Mouse (Mus musculus): Measurements from ENCODE around the gene Dbn1.
"Not testable (repeated sequence)": the region's sequence is repeated elsewhere in the genome, so short reads cannot be mapped to it uniquely, and the experiment has no call there.

The Dbn1 gene

DNA sequence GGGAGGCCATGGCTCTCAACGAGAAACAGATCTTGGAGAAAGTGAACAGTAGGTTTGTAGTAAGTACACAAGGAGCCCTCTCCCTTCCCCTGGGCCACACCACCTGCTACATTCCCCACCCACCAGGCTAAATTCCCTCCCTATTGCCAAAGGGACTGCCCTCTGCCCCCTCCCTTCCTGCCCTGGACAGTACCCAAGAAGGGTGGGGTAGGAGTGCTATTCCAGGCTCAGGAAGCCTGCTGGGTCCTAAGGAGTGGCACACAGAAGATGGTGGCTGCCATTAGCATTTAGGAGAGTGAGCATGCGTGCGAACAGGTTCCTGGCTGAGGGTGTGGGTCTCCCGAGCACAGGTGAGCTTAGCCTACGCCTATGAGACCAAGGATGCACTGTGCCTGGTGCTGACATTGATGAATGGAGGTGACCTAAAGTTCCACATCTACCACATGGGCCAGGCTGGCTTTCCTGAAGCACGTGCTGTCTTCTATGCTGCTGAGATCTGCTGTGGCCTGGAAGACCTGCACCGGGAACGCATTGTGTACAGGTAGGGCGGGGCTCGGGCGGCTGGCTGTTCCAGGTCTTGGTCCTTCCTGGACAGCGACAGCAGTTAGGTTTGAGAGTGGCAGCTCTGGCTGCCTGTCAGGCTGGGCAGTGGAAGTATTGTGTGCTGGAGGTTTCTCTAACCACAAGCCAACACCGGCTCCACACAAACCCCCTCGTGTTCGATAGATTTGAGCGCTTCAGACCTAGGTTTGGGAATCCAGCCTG lies 35.9 kb downstream of the Dbn1 start:
- intact Hi-C loops (cut with DNase I) = no loop called here

DNA sequence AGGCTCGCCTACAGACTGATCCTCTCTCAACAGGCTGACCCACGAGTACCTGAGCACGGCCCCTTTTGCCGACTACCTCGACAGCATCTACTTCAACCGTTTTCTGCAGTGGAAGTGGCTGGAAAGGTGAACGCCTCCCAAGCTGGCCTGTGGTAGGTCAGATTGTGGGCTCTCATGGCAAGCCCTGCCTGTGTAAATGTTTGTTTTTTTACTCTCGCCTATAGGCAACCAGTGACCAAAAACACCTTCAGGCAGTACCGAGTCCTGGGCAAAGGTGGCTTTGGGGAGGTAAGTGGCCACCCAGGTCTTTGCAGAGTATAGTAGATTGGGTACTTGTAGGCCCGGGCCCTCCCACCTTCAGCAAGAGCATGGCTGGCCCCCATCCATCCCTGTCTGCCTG lies 36.6 kb downstream of the Dbn1 start:
- intact Hi-C loops (cut with DNase I) = no loop called here

DNA sequence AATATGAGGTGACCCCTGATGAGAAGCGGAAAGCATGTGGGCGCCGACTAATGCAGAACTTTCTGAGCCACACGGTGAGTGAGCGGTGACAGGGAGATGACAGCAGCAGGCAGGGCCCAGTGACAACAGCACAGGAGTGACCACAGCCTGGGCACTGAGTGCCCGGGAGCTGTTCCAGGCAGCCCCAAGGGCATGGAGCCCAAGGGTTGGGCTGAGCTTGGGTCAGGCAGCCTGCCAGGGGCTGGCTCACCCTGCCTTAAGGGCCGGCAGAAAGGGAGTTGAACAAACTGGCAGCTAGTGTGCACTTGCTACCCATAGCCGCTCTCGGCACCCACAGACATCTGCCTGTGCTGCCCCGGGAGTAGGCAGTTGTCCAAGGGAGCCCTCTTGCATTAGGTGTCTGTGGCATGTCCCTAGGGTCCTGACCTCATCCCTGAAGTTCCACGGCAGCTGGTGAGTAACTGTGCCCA lies 37.4 kb downstream of the Dbn1 start:
- intact Hi-C loops (cut with DNase I) = no loop called here

DNA sequence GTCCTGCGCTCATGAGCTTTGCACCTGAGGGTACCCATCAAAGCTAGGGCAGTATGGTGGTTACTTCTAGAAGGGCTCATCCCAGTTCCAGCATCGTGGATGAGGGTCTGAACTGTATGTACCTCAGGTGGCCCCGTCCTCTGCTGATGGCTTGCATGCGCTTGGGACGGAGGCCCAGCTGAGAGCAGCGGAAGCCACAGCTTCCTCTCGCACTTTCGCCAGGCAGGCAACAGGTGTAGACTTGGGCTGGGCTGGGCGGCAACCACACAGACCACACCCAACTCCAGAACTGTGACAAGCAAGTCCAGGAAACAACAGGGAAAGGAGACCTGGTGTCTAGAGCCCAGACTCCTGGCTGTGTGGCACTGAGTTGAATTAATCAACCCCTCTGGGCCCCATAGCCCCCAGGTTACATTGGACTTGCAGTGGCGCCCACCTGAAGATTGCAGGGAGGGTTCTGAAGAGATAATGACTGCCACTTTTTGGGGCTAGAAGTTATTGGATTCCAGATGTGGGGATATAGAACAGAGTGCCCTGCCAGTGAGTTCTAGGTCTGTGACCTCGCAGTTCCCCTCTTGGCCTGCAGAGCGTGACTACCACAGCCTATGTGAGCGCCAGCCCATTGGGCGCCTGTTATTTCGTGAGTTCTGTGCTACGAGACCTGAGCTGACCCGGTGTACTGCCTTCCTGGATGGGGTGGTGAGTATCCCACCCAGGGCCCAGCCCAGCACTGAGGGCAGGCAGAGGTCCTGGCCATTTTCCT lies 38.1 kb downstream of the Dbn1 start:
- intact Hi-C loops (cut with DNase I) = no loop called here

DNA sequence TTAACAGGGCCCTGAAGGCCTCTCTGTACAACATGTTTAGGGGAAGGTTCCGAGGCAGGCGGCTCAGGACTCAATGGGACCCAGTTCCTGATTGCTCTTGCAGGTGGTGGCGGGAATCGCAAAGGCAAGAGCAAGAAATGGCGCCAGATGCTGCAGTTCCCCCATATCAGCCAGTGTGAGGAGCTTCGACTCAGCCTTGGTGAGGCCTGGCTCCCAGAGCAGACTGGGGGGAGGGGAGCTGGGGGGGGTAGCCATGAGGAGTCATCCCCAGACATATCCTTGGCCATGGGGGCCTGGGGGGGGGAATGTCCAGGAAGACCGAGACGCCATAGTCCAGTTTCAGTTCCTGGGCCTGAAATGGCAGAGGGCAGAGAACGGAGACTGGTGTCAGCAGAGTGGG lies 38.7 kb downstream of the Dbn1 start:
- intact Hi-C loops (cut with DNase I) = no loop called here

DNA sequence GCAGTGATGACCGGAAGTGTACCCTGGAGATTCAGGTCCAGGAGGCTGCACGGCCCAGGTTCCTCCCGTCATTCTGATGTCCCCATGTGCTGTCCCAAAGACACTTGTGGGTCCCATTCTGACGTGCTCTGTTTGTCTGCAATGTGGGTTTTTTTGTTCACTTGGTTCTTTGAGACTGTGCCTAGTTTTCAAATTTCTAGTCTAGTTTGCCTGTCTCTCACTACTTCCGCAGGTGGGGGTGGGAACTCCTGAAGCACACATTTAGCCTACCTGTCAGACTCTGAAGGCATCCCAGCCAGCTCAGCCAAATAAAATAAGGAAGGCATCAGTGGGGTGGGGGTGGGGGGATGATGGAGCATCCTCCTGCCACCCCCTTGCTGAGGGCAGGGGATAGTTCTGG lies 39.8 kb downstream of the Dbn1 start:
- intact Hi-C loops (cut with DNase I) = no loop called here

DNA sequence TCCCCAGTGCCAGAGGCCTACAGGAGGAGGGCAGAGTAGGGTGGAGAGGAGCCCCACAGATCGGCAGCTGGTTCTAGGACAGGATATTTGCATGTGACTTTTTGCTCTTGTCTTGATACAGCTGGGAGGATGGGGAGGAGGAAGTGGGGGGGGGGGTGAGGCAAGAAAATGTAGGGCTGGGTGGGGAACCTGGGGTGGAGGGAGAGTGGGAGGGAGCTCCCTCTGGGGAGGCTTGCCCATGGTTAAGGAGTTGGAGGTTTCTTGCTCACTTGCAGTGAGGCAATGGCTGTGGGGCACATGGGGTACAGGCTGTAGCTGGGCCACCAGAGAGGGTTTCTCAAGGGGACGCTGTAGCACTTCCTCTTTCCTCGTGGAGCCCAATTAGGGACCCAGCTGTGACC lies 40.4 kb downstream of the Dbn1 start:
- intact Hi-C loops (cut with DNase I) = no loop called here

DNA sequence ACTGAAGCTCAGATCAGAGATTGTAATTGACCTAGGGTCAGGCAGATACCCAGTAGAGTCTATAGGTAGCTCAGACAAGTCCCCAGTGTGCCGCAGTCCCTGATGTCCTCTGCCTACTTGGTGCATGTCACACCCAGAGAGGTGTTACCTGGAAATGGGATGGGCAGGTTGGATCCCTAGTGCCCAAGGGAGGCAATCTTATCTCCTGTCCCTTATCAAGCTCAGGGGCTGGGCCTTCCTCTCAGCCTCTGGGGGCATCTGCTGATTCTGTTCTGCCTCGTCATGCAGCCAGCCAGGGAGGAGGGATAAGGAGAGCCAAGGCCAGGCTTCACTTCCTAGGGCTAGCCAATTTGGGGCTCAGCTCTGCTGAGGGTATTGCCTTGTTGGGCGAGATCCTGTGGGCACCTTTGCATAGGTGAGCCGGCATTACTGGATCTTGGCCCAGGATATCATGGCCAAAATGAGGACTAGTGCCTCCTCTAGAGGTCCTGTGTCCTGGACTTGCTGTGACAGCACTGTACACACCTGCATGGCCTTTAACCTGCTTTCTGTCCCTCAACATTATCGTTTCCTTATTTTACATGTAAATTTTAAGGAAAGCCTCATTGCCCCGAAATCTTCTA lies 41.3 kb downstream of the Dbn1 start:
- intact Hi-C loops (cut with DNase I) = no loop called here

DNA sequence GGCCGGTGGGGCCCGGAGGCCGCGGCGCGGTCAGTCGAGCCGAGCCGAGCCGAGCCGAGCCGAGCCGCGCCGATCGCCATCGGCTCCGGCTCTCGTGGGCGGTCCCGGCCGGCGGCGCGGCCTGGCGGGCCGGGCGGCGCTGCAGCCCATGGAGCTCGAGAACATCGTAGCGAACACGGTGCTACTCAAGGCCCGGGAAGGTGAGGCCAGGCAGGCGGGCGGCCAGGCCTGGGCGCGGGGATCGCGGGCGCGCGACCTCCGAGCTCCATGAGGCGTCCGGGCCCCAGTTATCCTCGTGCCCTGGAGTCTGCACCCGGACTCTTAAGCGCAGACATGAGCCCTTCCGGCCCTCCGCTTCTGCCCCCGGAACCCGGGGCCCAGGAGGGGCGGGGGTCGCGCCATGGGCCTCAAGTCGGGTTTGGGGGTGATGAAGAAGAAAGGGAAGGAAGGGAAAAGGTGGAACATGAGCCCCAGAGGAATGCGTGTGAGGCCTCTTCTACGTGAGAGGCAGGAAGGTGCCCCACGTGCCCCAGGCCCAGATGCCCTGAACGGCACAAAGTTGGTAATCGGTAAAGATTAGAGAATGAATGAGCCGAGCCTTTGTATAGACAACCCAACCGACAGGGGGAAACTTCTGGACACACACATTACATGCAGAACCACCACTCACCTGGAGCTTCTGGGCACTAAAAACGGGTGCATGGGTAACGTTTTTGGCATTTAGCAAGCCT lies 42.4 kb downstream of the Dbn1 start:
- intact Hi-C loops (cut with DNase I) = no loop called here

DNA sequence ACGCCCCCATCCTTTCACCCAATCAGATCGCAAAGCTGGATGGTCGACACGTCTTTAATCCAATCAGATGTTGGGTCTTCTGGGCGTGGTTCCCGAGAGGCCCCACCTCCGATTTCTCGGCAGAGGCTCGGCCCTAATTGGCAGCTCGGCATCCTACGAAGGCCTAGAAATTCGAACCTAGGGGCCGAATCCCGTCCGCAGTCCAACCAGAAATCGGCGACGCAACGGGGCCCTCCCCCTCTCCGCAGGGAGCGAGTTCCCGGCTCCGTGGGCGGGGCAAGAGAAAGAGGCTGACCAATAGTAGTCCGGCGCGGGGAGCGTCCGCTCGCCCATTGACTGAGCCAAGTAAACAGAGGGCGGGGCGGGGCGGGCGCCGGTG lies 43.0 kb downstream of the Dbn1 start, which contains the start of gene Grk6:
TSS of gene Grk6 (plus strand) at position 136 of the 379 bp plus-strand sequence.
- intact Hi-C loops (cut with DNase I) = no loop called here

DNA sequence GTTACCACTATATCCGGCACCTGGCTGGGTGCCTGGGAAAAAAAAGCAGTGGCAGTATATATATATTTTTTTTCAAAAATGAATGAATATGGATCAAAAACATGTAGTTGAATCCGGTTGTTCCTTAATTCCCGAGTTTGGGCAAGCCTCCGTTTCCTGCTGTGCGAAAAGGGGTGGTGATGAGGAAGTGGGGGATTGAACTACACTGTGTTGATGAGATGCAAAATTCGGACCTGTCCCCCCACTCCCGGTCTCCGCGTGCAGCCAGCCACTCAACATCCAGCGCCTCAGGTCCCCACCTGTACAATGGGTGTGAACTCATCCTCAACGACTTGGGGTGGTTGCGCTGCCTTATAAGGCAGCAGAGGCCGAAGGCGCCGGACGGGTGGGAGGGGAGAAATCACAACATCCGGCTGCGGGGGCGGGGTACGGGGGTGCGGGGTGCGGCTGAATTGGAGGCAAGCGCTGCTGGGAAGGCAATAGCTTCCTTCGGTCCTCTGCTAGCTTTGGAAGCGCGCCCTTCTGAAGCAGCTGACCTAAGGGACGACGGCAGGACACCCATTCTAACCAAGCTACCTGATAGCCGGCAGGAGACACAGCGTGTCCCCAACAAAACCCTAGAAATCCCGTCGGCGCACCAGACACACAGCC lies 43.5 kb downstream of the Dbn1 start:
- intact Hi-C loops (cut with DNase I) = no loop called here

DNA sequence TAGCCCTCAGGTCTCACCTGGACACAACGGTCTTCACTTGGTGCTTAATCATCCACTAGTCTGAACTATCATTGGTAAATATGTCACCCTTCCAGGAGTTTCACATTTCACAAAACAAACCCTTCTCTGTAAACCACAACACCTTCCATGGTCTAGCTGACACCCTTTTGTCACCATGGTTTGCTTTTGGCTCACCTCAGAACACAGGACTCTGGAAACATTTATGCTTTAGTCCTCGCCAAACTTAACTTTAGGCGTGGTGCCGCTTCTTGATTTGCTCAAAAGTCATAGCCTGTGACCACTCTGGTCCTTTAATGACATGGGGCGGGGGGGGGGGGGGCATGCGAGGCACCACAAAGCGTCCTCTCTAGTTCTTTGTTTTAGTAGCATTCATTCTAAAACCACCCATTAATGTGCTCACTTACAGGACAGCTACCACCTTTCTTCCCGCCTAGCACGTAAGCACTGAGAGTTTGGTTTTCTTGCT lies 44.1 kb downstream of the Dbn1 start:
- intact Hi-C loops (cut with DNase I) = no loop called here

DNA sequence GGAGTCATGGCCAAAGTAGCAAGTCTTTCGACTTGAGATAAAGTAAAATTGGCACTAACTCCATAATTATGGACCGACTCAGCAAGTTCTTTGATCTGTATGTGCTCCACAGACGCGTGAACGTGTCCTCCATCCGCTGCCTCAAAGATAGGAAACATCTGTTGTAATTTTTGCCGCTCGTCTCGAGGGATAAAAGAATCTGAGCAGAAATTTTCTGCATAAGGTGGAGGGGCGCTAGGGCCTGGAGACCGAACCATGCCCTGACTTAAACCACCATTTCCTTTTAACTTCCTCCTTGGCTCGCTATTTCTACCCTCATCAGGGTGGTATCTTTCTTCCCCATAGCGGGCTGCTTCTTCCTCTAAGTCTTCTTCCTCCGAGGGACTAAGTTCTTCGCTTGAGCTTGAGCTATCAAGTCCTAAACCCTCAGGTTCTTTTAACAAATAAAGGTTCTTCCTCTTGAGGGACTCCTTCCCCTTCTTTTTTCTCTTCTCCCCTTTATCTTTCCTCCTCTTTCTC lies 50.7 kb downstream of the Dbn1 start:
- intact Hi-C loops (cut with DNase I) = not testable (repeated sequence)

DNA sequence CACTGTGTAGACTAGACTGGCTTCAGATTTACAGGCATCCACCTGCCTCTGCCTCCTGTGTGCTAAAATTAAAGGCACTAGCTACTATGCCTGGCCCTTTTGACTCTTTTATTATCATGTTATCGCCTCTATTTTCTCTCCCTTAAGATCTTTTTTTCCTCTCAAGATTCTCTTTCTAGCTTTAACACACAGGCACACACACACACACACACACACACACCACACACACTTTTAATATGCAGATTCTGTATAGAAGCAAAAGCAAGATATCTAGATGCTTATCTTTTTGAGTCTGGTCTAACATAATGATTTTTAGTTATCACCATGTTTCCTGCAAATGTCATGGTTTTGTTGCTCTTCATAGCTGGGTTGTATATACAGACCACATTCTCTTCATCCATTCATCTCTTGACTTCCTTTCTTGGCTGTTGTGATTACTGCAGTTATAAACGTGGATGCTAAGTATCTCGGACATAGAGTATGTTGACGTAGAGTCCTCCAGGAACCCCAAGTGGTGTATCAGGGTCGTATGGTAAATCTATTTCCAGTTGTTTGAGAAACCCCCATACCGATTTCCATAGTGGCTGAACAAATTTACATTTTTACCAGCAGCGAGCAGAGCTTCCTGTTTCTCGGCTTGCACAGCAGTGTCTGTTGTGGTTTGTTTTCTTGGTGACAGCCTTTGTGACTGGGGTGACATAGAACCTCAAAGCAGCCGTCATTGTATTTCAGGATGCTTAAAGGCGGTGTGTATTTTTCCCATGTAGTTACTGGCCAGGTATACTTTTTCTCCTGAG lies 55.8 kb downstream of the Dbn1 start:
- intact Hi-C loops (cut with DNase I) = no loop called here

DNA sequence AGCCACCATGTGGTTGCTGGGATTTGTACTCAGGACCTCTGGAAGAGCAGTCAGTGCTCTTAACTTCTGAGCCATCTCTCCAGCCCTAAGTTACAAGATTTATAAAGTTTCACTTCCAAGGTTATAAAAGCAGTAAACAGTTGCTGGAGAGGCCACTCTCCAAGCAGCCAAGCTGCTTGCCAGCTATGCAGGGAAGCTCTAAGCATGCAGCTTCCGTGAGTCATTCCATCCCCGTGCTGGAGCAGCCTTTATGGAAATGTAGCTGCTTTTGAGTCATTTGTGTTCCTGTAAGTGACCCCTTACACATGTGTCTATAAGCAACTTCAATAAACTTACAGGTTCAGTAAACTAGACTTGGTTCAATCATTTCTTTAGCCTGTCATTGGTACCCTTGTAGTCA lies 57.3 kb downstream of the Dbn1 start:
- intact Hi-C loops (cut with DNase I) = no loop called here

DNA sequence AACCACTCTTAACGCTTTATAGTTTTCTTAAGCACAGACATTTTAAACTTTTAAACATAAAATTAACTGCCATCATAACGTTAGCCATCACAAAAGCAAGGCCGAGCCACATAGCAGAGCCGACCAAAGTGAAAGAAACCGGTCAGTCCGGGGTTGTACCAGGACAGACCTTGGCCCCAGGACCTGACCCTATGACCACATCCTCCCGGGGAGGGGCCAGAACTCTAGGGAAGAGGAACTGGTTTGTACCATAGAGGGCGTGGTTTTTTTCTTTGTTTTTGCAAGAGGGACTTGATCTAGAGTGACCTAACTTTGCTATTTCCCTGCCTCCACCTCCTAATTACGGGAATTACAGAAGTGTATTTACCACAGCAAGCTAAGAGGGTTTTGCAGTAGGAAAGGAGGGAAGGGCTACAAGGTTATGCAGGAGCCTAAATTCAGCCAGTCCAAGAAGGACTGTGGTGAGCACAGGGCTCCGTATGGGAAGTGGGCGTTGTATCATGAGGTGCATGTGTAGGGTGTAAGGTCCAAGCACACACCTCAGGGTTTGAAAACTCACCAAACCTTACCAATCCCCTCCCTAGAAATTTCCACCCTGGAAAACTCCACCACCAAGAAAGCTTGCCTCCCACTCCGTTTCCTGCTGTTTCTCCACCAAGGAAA lies 58.6 kb downstream of the Dbn1 start:
- intact Hi-C loops (cut with DNase I) = no loop called here

DNA sequence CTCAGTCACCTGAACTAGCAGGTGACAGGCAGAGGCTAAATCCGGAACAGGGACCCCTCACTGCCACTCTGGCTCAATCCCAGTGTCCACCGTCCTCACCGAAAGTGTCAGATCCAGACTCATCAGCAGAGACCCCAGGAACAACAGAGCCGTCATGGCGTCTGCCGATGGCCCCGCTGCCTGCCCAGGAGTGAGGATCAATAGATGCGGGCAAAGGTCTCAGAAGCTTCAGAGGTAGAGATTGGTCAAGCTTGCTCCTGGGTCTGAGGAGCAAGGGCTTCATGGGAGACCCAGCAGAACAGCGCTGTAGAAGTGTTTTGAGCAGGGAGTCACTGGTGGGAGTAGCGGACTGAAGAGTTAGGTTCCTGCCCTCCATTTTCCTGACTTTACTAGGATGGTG lies 61.3 kb downstream of the Dbn1 start, which contains the start of gene F12:
TSS of gene F12 (minus strand) at position 181 of the 400 bp plus-strand sequence.
- intact Hi-C loops (cut with DNase I) = no loop called here
